Comparison of ENCODE assay signal across 36 mouse cellular contexts in the genomic region with DNA sequence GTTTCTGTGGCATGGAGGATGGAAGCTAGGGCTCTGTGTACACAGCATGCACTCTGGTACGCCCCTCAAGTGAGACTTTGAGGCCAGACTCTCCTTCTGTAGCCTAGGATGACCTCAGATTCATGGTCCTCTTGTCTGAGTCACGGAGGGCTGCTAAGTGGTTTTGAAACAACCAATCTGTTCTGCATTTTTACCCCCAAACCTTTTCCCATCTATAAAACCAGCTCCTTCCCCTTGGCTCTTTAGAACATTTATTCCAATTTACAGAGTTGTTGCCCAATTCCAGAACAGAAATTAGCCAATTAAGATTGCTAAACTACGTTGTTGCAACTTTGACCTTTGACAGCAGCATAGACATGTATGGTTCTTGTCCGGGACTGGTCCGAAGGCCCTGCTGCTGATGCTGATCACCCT. TPM values are rescaled to one million over a fixed set of nuclear protein-coding genes. Genes with fewer than 3 reads are reported as not detected.
DNase-seq lines count a peak whose midpoint lies in the region; ATAC-seq and TF ChIP-seq lines count a peak whose summit lies in the region.
"Had no signal": no experiment of that assay in that cellular context is flagged by ENCODE, and none has a peak within 500 bp of the region (broad histone marks: within the 10 kb centered on the region; RNA-seq: fewer than 3 reads in every experiment).

No protein-coding gene starts in this region.

- H3K27ac ChIP-seq in forebrain, embryonic 10.5 days: peak overlapping the region; percentile 65; the same call in 1 of the 2 replicates
- no peak overlapping the region for H3K27ac ChIP-seq in forebrain, postnatal 0 days (ENCODE audit: low read depth, low read length)
- H3K27ac ChIP-seq in midbrain, embryonic 10.5 days (replicated peaks): peak overlapping the region; percentile 78
- no peak overlapping the region for H3K27ac ChIP-seq in midbrain, embryonic 16.5 days (ENCODE audit: low read length)
- H3K27ac ChIP-seq: embryonic facial prominence, embryonic 13.5 days; kidney, embryonic 15.5 days; layer of hippocampus, adult 2 months; limb, embryonic 13.5 days; liver, embryonic 14.5 days; lung, embryonic 15.5 days; neural tube, embryonic 15.5 days; stomach, postnatal 0 days had no signal

- H3K27me3 ChIP-seq in forebrain, embryonic 10.5 days (ENCODE audit: poor library complexity, severe bottlenecking): no peaks in the 10 kb centered on the region; the same call in 1 of the 2 replicates
- no peaks in the 10 kb centered on the region for H3K27me3 ChIP-seq in forebrain, postnatal 0 days (ENCODE audit: insufficient read depth, low read length)
- H3K27me3 ChIP-seq in midbrain, embryonic 10.5 days (ENCODE audit: low read depth, poor library complexity, severe bottlenecking): no peaks in the 10 kb centered on the region
- no peaks in the 10 kb centered on the region for H3K27me3 ChIP-seq in midbrain, embryonic 16.5 days (ENCODE audit: control insufficient read depth, insufficient read depth, low read depth, low read length)
- H3K27me3 ChIP-seq: embryonic facial prominence, embryonic 13.5 days; kidney, embryonic 15.5 days; limb, embryonic 13.5 days; lung, embryonic 15.5 days; neural tube, embryonic 15.5 days had no signal

- ATAC-seq in forebrain, postnatal 0 days: no peak
- no peak for ATAC-seq in midbrain, embryonic 16.5 days
- ATAC-seq in megakaryocyte progenitor cell, adult 5-6 weeks (replicated peaks; ENCODE audit: poor library complexity): peak; percentile 68
- ATAC-seq: hindbrain, embryonic 16.5 days had no signal

- peaks cover 54% of the 10 kb centered on the region for H3K4me1 ChIP-seq in forebrain, embryonic 10.5 days
- H3K4me1 ChIP-seq in forebrain, postnatal 0 days (ENCODE audit: insufficient read depth): no peaks in the 10 kb centered on the region
- peaks cover 49% of the 10 kb centered on the region for H3K4me1 ChIP-seq in midbrain, embryonic 10.5 days
- H3K4me1 ChIP-seq in midbrain, embryonic 16.5 days (ENCODE audit: control insufficient read depth, insufficient read depth, low read length): peaks cover 4% of the 10 kb centered on the region
- H3K4me1 ChIP-seq: embryonic facial prominence, embryonic 13.5 days; kidney, embryonic 15.5 days; limb, embryonic 13.5 days; lung, embryonic 15.5 days had no signal

- no peak overlapping the region for H3K9ac ChIP-seq in forebrain, postnatal 0 days
- H3K9ac ChIP-seq in midbrain, embryonic 16.5 days (ENCODE audit: low read depth, low read length): no peak overlapping the region
- H3K9ac ChIP-seq: embryonic facial prominence, embryonic 13.5 days; kidney, embryonic 15.5 days; limb, embryonic 13.5 days; liver, embryonic 14.5 days; lung, embryonic 15.5 days; neural tube, embryonic 15.5 days had no signal

- no peaks in the 10 kb centered on the region for H3K36me3 ChIP-seq in forebrain, embryonic 10.5 days (replicated peaks)
- no peaks in the 10 kb centered on the region for H3K36me3 ChIP-seq in forebrain, postnatal 0 days (ENCODE audit: insufficient read depth)
- H3K36me3 ChIP-seq in midbrain, embryonic 10.5 days: no peaks in the 10 kb centered on the region
- H3K36me3 ChIP-seq in midbrain, embryonic 16.5 days (ENCODE audit: control insufficient read depth, insufficient read depth, low read length): no peaks in the 10 kb centered on the region
- H3K36me3 ChIP-seq: embryonic facial prominence, embryonic 13.5 days; kidney, embryonic 15.5 days; limb, embryonic 13.5 days; lung, embryonic 15.5 days; neural tube, embryonic 15.5 days had no signal

- DNase-seq in forebrain, embryonic 10.5 days (ENCODE audit: extremely low spot score, low spot score): no peak
- DNase-seq in forebrain, postnatal 0 days: no peak
- DNase-seq in midbrain, embryonic 10.5 days (ENCODE audit: low spot score): no peak
- peak; percentile 17 for DNase-seq in lung, postnatal 10 days
- no peak for DNase-seq in spleen, adult 12 weeks (ENCODE audit: low spot score)
- no peak for DNase-seq in cerebellum, postnatal 4 days (ENCODE audit: low spot score in 2 of 2)
- DNase-seq: adrenal gland, postnatal 36 days; cerebellum, adult 11 months; cerebellum, adult 9-11 months; gastrocnemius, postnatal 10 days; kidney, adult 18-20 months; kidney, postnatal 25 days; right cerebral cortex, postnatal 14 days; thymus, adult 18-20 months; thymus, postnatal 25 days had no signal

- WGBS in forebrain, embryonic 10.5 days: 89% methylated on average over 5 of the region's 5 CpGs
- WGBS in forebrain, postnatal 0 days: 85% methylated on average over 5 of the region's 5 CpGs
- 84% methylated on average over 5 of the region's 5 CpGs for WGBS in midbrain, embryonic 10.5 days
- WGBS in midbrain, embryonic 16.5 days: 89% methylated on average over 5 of the region's 5 CpGs

- H3K4me3 ChIP-seq in forebrain, embryonic 10.5 days: no peak overlapping the region
- H3K4me3 ChIP-seq in forebrain, postnatal 0 days (ENCODE audit: low read depth, low read length): no peak overlapping the region
- no peak overlapping the region for H3K4me3 ChIP-seq in midbrain, embryonic 10.5 days
- no peak overlapping the region for H3K4me3 ChIP-seq in midbrain, embryonic 16.5 days (ENCODE audit: low read depth, low read length)
- H3K4me3 ChIP-seq: embryonic facial prominence, embryonic 13.5 days; kidney, embryonic 15.5 days; layer of hippocampus, adult 2 months; limb, embryonic 13.5 days; lung, embryonic 15.5 days; neural tube, embryonic 15.5 days had no signal

- no peak overlapping the region for H3K4me2 ChIP-seq in forebrain, postnatal 0 days (ENCODE audit: low read depth)
- no peak overlapping the region for H3K4me2 ChIP-seq in midbrain, embryonic 16.5 days (ENCODE audit: low read length)
- H3K4me2 ChIP-seq: embryonic facial prominence, embryonic 13.5 days; kidney, embryonic 15.5 days; limb, embryonic 13.5 days; lung, embryonic 15.5 days; neural tube, embryonic 15.5 days had no signal

- H3K9me3 ChIP-seq in forebrain, embryonic 10.5 days: no peaks in the 10 kb centered on the region
- no peaks in the 10 kb centered on the region for H3K9me3 ChIP-seq in forebrain, postnatal 0 days (ENCODE audit: low read length)
- H3K9me3 ChIP-seq in midbrain, embryonic 10.5 days (replicated peaks): no peaks in the 10 kb centered on the region
- H3K9me3 ChIP-seq in midbrain, embryonic 16.5 days (replicated peaks; ENCODE audit: control insufficient read depth, low read length, poor library complexity, severe bottlenecking): no peaks in the 10 kb centered on the region
- H3K9me3 ChIP-seq: embryonic facial prominence, embryonic 13.5 days; kidney, embryonic 15.5 days; limb, embryonic 13.5 days; lung, embryonic 15.5 days; neural tube, embryonic 15.5 days had no signal

- TF ChIP-seq CTCF in forebrain, postnatal 0 days (IDR thresholded peaks at IDR 0.05; ENCODE audit: low read depth): no peak

RNA-seq across cellular contexts. Expression of gene Pnpla5, which starts 16.6 kb away (rescaled TPM):
- not detected in 2 replicates for polyA plus RNA-seq in forebrain, embryonic 10.5 days (2016; fragmentation: Nextera tagmentation; extraction: Ambion mirVana)
- not detected in 2 replicates for total RNA-seq in forebrain, postnatal 0 days (2014; rRNA removed)
- polyA plus RNA-seq in forebrain, postnatal 0 days (2015; fragmentation: Nextera tagmentation; extraction: Ambion mirVana): not detected in 2 replicates
- polyA plus RNA-seq in midbrain, embryonic 10.5 days (2016; fragmentation: Nextera tagmentation; extraction: Ambion mirVana): not detected in 2 replicates
- not detected in 2 replicates for polyA plus RNA-seq in midbrain, embryonic 16.5 days (2015; fragmentation: Nextera tagmentation; extraction: Ambion mirVana)
- total RNA-seq in megakaryocyte progenitor cell, adult 5-6 weeks (2015): not detected in 2 replicates
- total RNA-seq in megakaryocyte progenitor cell, adult 5-6 weeks (2017): not detected in 2 replicates
- total RNA-seq: common myeloid progenitor, adult 5-6 weeks; gastrocnemius, postnatal 10 days; heart, postnatal 25 days; layer of hippocampus, adult 2 months; layer of hippocampus, postnatal 14 days; left cerebral cortex, adult 8-10 months; left cerebral cortex, postnatal 36 days had no signal
- polyA plus RNA-seq: embryonic facial prominence, embryonic 13.5 days; forebrain, embryonic 11.5 days; heart, embryonic 14.5 days; hindbrain, embryonic 11.5 days; hindbrain, embryonic 16.5 days; intestine, embryonic 14.5 days; kidney, embryonic 15.5 days; limb, embryonic 13.5 days; lung, embryonic 15.5 days; neural tube, embryonic 15.5 days; small intestine, adult 2 months; stomach, postnatal 0 days had no signal

RNA-seq across cellular contexts. Expression of gene Pnpla3, which starts 28.0 kb away (rescaled TPM):
- 1.5 and 1.8 TPM in 2 replicates for polyA plus RNA-seq in forebrain, embryonic 10.5 days (2016; fragmentation: Nextera tagmentation; extraction: Ambion mirVana)
- 5.2 and 5.6 TPM in 2 replicates for total RNA-seq in forebrain, postnatal 0 days (2014; rRNA removed)
- polyA plus RNA-seq in forebrain, postnatal 0 days (2015; fragmentation: Nextera tagmentation; extraction: Ambion mirVana): 2.4 and 3.0 TPM in 2 replicates
- 2.2 and 3.1 TPM in 2 replicates for polyA plus RNA-seq in midbrain, embryonic 10.5 days (2016; fragmentation: Nextera tagmentation; extraction: Ambion mirVana)
- 7.0 and 7.1 TPM in 2 replicates for polyA plus RNA-seq in midbrain, embryonic 16.5 days (2015; fragmentation: Nextera tagmentation; extraction: Ambion mirVana)
- not detected in 2 replicates for total RNA-seq in megakaryocyte progenitor cell, adult 5-6 weeks (2015)
- not detected in 2 replicates for total RNA-seq in megakaryocyte progenitor cell, adult 5-6 weeks (2017)
- total RNA-seq: common myeloid progenitor, adult 5-6 weeks had no signal

RNA-seq across cellular contexts. Expression of gene Sult4a1, which starts 34.0 kb away (rescaled TPM):
- 9.3 and 10.6 TPM in 2 replicates for polyA plus RNA-seq in forebrain, embryonic 10.5 days (2016; fragmentation: Nextera tagmentation; extraction: Ambion mirVana)
- 157 and 179 TPM in 2 replicates for total RNA-seq in forebrain, postnatal 0 days (2014; rRNA removed)
- 132 and 140 TPM in 2 replicates for polyA plus RNA-seq in forebrain, postnatal 0 days (2015; fragmentation: Nextera tagmentation; extraction: Ambion mirVana)
- polyA plus RNA-seq in midbrain, embryonic 10.5 days (2016; fragmentation: Nextera tagmentation; extraction: Ambion mirVana): 11.2 and 14.3 TPM in 2 replicates
- polyA plus RNA-seq in midbrain, embryonic 16.5 days (2015; fragmentation: Nextera tagmentation; extraction: Ambion mirVana): 100.0 and 114 TPM in 2 replicates
- not detected in 2 replicates for total RNA-seq in megakaryocyte progenitor cell, adult 5-6 weeks (2015)
- not detected in 2 replicates for total RNA-seq in megakaryocyte progenitor cell, adult 5-6 weeks (2017)
- total RNA-seq: common myeloid progenitor, adult 5-6 weeks; heart, postnatal 25 days had no signal

RNA-seq across cellular contexts. Expression of gene Samm50, which starts 52.4 kb away (rescaled TPM):
- polyA plus RNA-seq in forebrain, embryonic 10.5 days (2016; fragmentation: Nextera tagmentation; extraction: Ambion mirVana): 112 and 113 TPM in 2 replicates
- total RNA-seq in forebrain, postnatal 0 days (2014; rRNA removed): 36.6 and 37.2 TPM in 2 replicates
- 88.3 and 93.8 TPM in 2 replicates for polyA plus RNA-seq in forebrain, postnatal 0 days (2015; fragmentation: Nextera tagmentation; extraction: Ambion mirVana)
- 108 and 110 TPM in 2 replicates for polyA plus RNA-seq in midbrain, embryonic 10.5 days (2016; fragmentation: Nextera tagmentation; extraction: Ambion mirVana)
- polyA plus RNA-seq in midbrain, embryonic 16.5 days (2015; fragmentation: Nextera tagmentation; extraction: Ambion mirVana): 90.6 and 93.8 TPM in 2 replicates
- total RNA-seq in megakaryocyte progenitor cell, adult 5-6 weeks (2015): 45.1 and 56.2 TPM in 2 replicates
- total RNA-seq in megakaryocyte progenitor cell, adult 5-6 weeks (2017): 35.6 and 42.0 TPM in 2 replicates

Comparison
In these comparisons a context has a peak if more than half of its experiments do, and no peak if none do; other contexts are left out.
1. H3K27ac ChIP-seq: peak in forebrain, embryonic 10.5 days (single experiment) and midbrain, embryonic 10.5 days (single experiment); none in forebrain, postnatal 0 days (single experiment) and midbrain, embryonic 16.5 days (single experiment).